Mouse (Mus musculus) naive thymus-derived CD4-positive, alpha-beta T cell, adult 2 months (primary cell): ENCODE results near the gene Uggt1.
A peak's percentile ranks its signal among the peaks of the same experiment; 100 is the strongest.

Experiments used
- DNase-seq: peaks from one replicate; pipeline ENCODE4 v3.0.0-alpha.2; 2011; ENCODE audit warnings: low read depth

Gene Uggt1

GRCm38 (mm10) chr1:36244058-36244827, at the start of gene Uggt1:
Uggt1 (minus strand) TSS chr1:36244720.
- DNase-seq = peak; percentile 86

- DNase-seq = peak; percentile 72
Measured at GRCm38 (mm10) chr1:36293470-36293869, 49.0 kb upstream of the Uggt1 start.

DNA sequence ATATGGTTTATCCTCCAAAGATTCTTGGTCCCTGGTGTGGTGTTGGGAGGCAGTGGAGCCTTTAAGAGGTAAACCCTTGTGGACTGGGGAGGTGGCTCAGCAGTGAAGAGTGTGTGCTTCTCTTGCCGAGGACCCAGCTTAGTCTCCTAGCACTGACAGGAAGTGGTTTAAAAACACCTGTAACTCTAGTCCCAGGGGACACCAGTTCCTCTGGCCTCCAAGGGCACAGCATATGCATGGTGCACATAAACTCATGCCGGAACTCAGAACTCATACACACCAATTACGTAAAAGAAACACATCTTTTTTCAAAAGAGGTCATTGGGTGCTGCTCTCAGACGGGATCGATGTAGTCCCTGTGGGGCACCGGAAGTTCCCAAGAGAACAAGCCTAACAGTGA, 37.3 kb upstream of the Uggt1 start:
- DNase-seq = peak; percentile 72

DNA sequence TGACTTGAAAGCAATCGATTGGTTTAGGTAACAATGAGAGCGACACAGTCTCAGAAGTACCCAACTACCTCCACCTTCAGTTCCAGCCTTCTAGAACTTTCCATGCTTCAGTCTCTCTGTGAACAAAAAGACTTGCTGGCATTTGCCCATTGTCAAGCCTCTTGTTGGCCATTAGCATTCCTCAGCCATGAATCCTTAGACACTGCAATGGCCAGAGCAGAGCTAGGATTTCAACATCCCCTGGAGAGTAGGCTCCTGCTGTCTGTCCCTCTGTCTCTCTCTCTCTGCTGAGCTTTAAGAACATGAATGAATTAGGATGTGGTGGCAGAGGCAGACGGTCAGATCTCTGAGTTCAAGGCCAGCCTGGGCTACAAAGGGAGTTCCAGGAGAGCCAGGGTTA, 36.4 kb upstream of the Uggt1 start:
- no peak for DNase-seq

DNA sequence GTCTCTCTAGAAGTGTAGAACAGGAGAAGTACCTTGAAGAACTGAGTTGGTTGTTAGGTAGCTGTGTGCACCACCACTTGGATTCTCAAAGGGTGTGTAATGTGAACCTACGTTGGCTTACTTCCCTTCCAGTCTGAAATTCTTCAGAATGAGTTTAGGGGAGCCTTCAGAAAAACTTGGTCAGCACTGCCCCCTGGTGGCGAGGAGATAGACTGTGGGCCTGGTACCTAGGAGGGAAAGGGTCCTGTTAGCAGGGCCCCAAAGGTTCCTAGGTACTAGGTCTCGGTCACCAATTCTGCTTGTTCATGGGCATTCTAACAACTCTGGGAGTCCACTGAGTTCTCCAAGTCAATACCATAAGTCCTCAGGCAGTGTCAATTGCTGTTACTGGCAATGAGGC, 34.7 kb upstream of the Uggt1 start:
- DNase-seq = peak; percentile 94

GRCm38 (mm10) chr1:36277267-36278060, 32.9 kb upstream of the Uggt1 start:
- DNase-seq = peak; percentile 93

DNA sequence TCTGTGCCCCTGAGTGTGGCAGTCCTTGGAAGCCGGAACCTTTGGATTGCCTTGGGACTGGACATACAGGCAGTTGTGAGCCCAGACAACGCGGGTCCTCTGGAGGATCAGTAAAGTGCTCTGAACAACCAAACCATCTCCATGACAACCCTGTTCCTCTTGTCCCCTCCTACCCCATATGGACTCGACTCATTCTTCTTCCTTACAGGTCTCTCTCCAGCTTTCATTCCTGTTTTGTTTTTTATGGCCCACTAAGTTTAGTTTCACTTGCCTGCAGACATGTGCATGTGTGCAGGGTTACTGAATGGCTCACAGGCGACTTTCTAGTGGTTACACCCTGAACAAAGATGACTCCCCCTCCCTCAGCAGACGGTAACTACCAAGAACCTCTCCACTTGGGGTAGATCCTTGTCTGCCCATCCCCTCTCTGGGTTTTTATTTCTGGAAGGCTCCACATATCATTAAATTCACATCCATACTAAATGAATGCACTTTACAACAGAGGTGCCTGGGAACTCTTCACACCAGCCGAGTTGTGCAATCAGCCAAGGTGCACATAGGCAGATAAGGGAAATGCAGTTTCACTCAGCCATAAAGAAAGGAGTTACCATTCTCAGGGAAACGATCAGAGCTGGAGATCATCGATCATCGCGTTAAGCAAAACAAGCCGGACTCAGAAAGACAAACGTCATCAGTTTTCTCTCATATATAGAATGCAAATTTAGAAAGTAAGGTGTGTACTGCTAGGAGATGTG, 31.3 kb upstream of the Uggt1 start:
- DNase-seq = peak; percentile 58

DNA sequence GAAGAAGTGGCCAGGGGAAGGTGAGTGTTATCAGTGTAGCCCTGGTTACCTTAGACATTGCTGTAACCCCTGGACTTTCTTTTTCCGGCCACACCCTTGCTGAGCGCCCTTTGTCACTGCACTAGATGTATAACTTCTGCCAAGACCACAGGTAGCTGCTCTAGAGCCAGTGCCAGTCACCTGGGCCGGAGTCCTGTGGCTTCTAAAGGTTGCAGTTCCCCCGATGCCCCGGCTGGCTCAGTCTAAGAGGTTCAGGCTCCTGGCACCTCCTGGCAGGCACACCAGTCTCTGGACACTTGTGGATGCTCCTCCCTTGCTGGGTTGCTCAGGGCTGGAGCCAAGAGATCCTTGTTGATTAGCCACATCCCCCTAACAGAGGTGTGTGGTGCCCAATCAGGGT, 29.9 kb upstream of the Uggt1 start, which contains the start of gene Neurl3:
Neurl3 (minus strand) TSS at position 225 of the 400 bp plus-strand sequence.
- DNase-seq = peak; percentile 57

- DNase-seq = peak; percentile 77
Measured at GRCm38 (mm10) chr1:36273288-36273687, 28.8 kb upstream of the Uggt1 start.

- peak; percentile 73 for DNase-seq
Measured at GRCm38 (mm10) chr1:36272546-36272945, 28.0 kb upstream of the Uggt1 start.

DNA sequence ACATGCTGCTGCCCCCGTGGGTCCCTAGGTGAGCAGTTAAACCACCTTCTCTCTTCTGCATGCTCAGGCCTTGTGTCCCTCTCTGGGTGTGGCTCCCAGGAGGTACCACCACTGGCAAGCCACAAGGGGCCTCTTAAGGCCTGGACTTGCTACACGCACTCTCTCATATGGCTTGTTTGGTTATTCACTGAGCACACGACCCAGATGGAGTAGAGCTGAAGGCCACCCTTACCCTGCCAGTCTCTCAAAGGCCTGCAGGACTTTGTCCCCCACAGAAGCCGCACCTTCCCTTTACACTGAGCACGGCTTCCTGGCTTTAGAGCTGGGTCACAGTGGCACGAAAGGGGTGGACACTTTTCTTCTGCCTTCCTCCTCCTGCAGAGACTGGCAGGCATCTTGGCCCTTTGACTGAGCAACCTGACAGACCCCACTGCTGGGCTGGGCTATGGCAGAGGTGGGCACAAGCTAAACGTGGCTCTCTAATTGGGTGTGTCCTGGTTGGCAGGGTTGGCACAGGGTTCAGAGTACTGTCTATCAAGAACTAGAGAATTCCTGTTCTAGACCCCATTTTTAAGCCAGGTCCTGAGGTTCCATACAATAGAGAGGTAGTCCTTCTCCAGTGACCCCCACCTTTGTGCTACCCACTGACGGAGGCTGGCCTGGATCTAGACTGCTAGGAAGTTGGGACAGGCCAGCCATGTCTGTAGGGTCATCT, 27.2 kb upstream of the Uggt1 start:
- no peak for DNase-seq

GRCm38 (mm10) chr1:36270666-36271065, 26.1 kb upstream of the Uggt1 start:
- peak; percentile 11 for DNase-seq

DNA sequence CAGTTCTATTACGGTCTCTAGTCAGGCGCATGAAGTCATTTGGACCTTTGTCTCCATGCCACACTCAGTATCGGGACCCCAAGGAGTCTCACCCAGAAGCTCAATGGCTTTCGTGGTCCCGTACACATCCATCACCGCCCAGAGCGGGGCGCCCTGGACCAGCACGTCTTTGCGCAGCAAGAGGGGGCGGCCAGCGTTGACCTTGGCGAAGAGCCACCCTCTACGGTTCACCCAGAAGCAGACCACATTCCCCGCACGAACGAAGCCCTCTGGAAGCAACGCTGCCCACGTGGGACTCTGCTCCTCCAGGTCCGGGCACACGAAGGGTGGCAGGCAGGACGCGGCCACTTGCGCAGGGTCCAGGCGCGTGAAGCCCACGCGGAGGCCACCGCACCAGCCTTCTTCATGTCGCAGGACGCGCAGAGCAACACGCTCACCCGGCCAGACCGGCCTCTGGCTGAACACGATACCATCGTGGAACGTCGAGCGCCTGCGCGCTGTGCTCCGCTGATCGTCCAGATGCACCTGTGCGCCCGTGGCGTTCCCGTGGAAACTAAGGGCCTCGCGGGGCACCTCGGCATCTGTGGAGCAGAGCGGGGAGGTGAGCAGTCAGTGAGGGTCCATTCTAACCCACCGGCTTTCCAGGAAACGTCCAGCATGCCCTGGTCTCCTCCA, 24.7 kb upstream of the Uggt1 start:
- no peak for DNase-seq

DNA sequence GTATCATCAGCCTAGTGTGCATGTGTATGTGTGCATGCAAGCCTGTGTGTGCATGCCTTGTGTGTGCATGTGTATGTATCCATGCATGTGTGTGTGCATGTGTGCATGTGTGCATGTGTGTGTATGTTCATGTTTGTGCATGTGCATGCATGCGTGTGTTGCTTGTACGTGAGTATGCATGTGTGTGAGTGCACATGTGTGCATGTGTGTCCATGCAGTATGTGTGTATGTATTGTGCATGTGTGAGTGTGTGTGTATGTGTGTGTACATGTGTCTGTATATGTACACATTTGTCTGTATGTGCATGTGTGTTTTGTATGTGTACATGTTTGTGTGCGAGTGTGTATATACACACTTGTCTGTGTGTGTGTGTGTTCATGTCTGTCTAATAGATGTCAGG, 23.1 kb upstream of the Uggt1 start:
- DNase-seq = peak; percentile 26

DNA sequence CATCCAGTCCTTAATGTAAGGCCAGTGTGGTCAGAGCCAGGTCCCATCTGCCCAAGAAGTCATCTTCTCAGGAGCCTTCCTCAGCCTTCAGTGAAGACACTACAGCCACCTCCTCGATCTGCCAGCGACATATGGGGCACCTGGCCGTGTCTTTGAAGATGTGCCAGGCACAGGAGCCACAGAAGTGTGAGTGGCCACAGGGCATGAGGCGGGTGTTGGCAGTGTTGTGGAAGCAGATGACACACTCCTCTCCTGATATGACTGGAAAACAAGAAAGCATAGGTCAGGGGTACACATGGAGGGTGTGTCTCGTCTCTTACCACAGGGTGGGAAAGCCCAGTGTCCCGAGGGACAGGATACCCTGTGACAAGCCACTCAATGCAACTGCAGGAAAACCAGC, 21.8 kb upstream of the Uggt1 start:
- peak; percentile 36 for DNase-seq

DNA sequence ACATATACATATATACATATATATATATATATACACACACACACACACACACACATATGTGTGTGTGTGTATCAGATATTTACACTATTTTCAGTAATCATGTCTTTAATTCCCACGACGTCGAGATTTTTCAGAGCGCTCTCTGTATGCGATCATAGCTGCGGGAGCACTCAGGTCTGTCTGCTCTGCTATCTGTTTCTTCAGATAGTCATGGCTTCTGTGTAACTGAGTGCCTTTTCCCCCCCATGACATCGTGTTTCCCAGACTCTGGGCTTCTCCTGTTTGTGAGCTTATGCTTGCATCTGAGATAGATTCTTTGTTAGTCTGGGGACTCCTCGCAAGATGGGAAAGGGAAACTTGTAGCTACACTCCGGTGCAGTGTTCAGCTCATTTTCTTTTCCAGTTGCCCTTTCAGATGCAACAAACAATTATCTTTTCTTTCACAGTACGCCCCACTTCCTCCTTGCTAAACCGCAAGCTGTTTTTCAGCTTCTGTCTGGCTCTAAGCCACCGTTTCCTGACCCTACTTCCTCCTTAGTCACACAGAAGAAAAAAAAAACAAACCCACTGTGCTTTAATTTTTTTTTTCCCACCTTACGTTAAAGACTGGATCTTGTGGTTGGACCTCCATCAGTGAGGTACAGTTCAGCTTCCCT, 19.4 kb upstream of the Uggt1 start:
- DNase-seq = peak; percentile 91

DNA sequence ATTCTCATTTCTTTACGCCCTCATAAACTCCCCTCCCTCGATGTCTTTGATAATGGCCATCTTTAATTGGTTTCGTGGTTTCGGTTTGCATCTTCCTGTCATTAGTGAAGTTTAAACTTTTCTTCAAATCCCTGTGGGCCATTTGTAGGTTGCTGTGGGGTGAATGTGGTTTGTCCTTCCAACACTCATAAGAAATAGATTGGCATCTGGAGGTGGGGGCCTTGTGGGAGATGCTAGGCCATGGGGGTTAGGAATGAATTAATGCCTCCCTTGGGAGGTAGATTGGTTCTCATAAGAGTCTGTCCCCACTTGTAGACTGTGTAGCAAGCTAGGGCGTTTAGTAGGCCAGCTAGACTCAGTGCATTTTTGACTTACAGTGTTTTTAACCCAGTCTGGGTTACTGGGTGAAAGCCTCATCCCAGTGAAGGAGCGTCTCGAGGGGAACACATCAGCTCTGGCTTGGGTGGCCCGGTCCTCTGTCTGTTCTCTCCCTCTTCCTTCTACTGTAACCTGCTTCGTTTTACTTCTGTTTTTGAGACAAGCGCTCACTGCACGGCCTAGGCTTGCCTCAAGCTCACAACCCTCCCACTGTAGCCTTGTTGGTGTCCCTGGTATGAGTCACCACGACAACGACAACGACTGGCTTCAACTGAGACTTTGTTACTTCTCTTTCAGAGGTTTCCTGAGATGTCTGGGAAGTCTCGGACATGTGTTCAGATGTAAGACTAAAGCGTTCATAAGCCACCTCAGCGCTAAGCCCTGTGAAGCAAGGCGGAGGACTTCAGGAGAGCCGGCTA, 17.4 kb upstream of the Uggt1 start:
- peak; percentile 73 for DNase-seq

- DNase-seq = peak; percentile 73
Measured at GRCm38 (mm10) chr1:36260418-36260817, 15.9 kb upstream of the Uggt1 start.

DNA sequence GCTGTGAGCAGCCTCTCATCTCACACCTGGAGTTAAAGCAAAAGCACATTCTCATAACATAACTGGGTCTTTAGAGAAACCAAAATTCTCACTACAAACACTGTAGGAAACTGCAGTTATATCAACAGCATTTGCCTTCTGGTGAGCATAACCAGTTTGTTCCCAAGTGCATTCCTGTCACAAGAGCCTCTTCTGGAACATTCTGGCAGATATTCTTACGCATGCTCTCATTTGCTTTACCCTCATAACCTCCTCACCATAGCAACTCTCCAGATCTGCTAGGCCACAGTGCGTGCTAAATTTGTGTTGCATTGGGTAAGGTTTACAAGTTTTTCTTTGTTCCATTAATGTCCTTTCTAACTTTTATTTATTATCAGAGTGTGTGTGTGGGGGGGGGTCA, 14.8 kb upstream of the Uggt1 start:
- no peak for DNase-seq

- no peak for DNase-seq
Measured at GRCm38 (mm10) chr1:36258631-36259030, 14.1 kb upstream of the Uggt1 start.
